Mouse (Mus musculus): ENCODE data around the gene Socs4.

DNA sequence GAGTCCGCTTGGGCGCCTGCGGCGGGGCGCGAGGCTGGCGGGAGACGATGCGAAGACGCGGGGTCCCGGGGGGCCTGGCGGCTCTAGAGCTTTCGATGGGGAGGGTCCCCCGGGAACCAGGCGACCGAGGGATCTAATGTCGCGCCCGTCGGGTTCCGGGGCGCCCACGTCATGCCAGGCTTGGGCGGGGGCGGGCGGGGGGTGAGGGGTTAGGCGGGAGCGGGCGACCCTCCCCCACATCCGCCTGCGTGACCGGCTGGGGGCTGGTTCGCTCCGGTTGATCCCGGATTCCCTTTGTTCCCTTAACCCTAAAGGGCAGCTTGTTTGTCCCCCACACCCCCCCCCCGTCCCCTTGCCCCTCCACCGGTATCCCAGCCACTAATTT lies 21.7 kb downstream of the Socs4 start:
- no peak for TF ChIP-seq EP300 (IDR thresholded peaks at IDR 0.05; ENCODE audit: insufficient read depth, low read depth, low read length)
- no peak for TF ChIP-seq POLR2A (IDR thresholded peaks at IDR 0.05; ENCODE audit: insufficient read depth, low read depth, low read length)
- no peak for TF ChIP-seq CTCF (IDR thresholded peaks at IDR 0.05)

All from heart, adult 2 months (tissue).